Mouse (Mus musculus) spleen, postnatal 10 days (tissue): ENCODE results near the gene Copz1.
A peak's percentile ranks its signal among the peaks of the same experiment; 100 is the strongest.

Experiments
- DNase-seq, 2 experiments: peaks; one replicate each; pipeline ENCODE4 v3.0.0; 2021 to 2022; ENCODE audit warnings: low spot score in 2 of 2

Copz1 gene

GRCm38 (mm10) chr15:103308876-103309580, 36.5 kb downstream of the Copz1 start:
- DNase-seq, result no peak

GRCm38 (mm10) chr15:103310365-103310910, 37.9 kb downstream of the Copz1 start, which contains the start of gene Gpr84:
Gene Gpr84, minus strand, starts transcription at chr15:103310612.
- no peak for DNase-seq

GRCm38 (mm10) chr15:103313495-103314095, 41.1 kb downstream of the Copz1 start:
- DNase-seq, result peak in 1 of 2 experiments; percentile 66

- DNase-seq, result no peak
Measured at GRCm38 (mm10) chr15:103314181-103314580, 41.7 kb downstream of the Copz1 start.

- DNase-seq, result peak in 1 of 2 experiments; percentile 73
Measured at GRCm38 (mm10) chr15:103315011-103315502, 42.5 kb downstream of the Copz1 start.

GRCm38 (mm10) chr15:103315979-103316776, 43.7 kb downstream of the Copz1 start:
- no peak for DNase-seq

GRCm38 (mm10) chr15:103317120-103317519, 44.6 kb downstream of the Copz1 start:
- no peak for DNase-seq

- DNase-seq, result no peak
Measured at GRCm38 (mm10) chr15:103317731-103318130, 45.2 kb downstream of the Copz1 start.

- DNase-seq, result no peak
Measured at GRCm38 (mm10) chr15:103318201-103318816, 45.8 kb downstream of the Copz1 start.

GRCm38 (mm10) chr15:103321076-103321475, 48.6 kb downstream of the Copz1 start:
- DNase-seq, result no peak

- DNase-seq, result no peak
Measured at GRCm38 (mm10) chr15:103322396-103322795, 49.9 kb downstream of the Copz1 start.

GRCm38 (mm10) chr15:103323070-103323454, 50.5 kb downstream of the Copz1 start:
- DNase-seq, result peak in 1 of 2 experiments; percentile 53

GRCm38 (mm10) chr15:103323455-103324247, 51.1 kb downstream of the Copz1 start:
- peak; percentile 83 to 90 for DNase-seq

- DNase-seq, result no peak
Measured at GRCm38 (mm10) chr15:103333081-103333615, 60.6 kb downstream of the Copz1 start.

- peak in 1 of 2 experiments; percentile 68 for DNase-seq
Measured at GRCm38 (mm10) chr15:103333738-103334137, 61.2 kb downstream of the Copz1 start.

GRCm38 (mm10) chr15:103334194-103334593, 61.7 kb downstream of the Copz1 start:
- no peak for DNase-seq

- no peak for DNase-seq
Measured at GRCm38 (mm10) chr15:103335040-103335439, 62.5 kb downstream of the Copz1 start.

GRCm38 (mm10) chr15:103335488-103336235, 63.1 kb downstream of the Copz1 start:
- DNase-seq, result no peak

GRCm38 (mm10) chr15:103336996-103337667, 64.6 kb downstream of the Copz1 start:
- no peak for DNase-seq
